Mouse (Mus musculus): Measurements from ENCODE around the gene Sipa1l3. TPM values are rescaled to one million over a fixed set of nuclear protein-coding genes. Genes with fewer than 3 reads are reported as not detected.

Sipa1l3 gene
- polyA plus RNA-seq, 1 experiment from 2014 or later, result 17.6 TPM

DNA sequence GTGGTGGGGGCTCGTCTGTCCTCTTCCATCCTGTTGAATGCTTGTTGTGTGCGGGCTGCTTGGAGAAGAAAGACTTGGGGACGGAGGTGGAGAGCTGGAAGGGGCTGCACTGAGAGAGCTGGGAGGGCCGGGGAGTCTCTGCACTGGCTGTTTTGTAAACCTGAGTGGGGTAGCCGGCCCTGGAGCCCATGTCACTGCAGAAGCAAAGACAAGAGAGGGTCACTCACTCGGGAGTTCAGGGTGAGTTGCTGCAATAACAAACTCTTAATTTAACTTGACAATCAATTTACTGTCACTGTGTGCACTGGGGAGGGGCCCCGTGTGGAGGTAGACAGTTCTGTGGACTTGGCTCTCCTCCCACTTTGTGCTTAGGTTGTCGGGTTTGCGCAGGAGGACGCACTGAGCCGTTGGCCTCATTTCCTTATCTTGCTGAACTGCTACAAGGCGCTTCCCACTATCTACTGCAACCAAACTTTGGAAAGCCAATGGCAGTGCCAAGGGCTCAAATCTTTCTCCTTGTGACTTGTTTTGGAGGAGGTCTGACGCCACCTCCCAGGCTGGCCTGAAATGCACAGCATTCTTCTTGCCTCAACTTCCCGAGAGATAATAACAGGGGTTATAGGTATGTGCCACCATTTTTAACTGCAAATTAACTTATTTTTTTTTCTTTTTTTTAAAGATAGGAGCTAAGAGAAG is 179.3 kb downstream of the Sipa1l3 start:
- ATAC-seq (ENCODE audit: low FRiP score, low TSS enrichment), result no peak
- Histone ChIP-seq H3K27ac (replicated peaks; ENCODE audit: low read depth, low read length) (no peak overlapping the region), H3K36me3 (ENCODE audit: control insufficient read depth, insufficient read depth, low read length) (0 out of 2 replicates have a peak, but pooled peaks cover 9% of the 10 kb centered on the region)

DNA sequence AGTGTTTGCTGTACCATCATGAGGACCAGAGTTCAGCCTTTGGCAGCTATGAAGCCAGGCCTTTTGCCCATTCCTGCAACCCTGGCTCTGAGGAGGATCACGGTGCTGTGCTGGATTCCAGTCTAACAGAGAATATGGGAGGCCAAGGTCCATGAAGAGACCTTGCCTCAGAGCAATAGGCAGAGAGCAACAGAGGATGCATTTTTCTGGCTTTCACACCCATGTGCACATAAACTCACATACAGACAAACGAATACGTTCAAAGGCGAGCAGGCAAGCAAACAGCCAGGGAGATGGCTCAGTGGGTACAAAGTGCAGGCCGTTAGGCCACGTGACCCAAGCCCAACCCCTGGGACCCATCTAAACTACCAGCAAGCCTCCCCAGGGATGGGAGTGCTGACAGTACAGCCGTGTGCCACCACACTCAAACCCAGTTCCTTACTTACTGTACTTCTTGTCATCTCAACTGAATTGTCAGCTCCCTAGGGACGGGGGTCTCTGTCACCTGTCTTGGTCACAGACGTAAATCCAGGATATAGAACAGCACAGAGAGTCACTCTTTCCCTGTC is 180.0 kb downstream of the Sipa1l3 start:
- 88% methylated on average over 9 of the region's 9 CpGs for WGBS
- Histone ChIP-seq H3K9me3 (ENCODE audit: control insufficient read depth, low read length) (no peaks in the 10 kb centered on the region), H3K4me2 (ENCODE audit: low read length) (no peak overlapping the region), H3K9ac (replicated peaks; ENCODE audit: low read length) (no peak overlapping the region), H3K4me1 (ENCODE audit: control insufficient read depth, insufficient read depth, low read length) (0 out of 2 replicates have a peak, but pooled peaks cover 3% of the 10 kb centered on the region), H3K36me3 (ENCODE audit: control insufficient read depth, insufficient read depth, low read length) (0 out of 2 replicates have a peak, but pooled peaks cover 9% of the 10 kb centered on the region), H3K27ac (replicated peaks; ENCODE audit: low read depth, low read length) (no peak overlapping the region), H3K27me3 (ENCODE audit: control insufficient read depth, insufficient read depth, low read length) (no peaks in the 10 kb centered on the region), H3K4me3 (replicated peaks; ENCODE audit: low read depth, low read length) (no peak overlapping the region)
- DNase-seq (no peak), ATAC-seq (ENCODE audit: low FRiP score, low TSS enrichment) (no peak)

More for the DNA sequence above, 179.3 kb downstream of the Sipa1l3 start:
- Histone ChIP-seq H3K4me2 (ENCODE audit: low read length) (no peak overlapping the region), H3K9me3 (ENCODE audit: control insufficient read depth, low read length) (no peaks in the 10 kb centered on the region), H3K4me1 (ENCODE audit: control insufficient read depth, insufficient read depth, low read length) (0 out of 2 replicates have a peak, but pooled peaks cover 3% of the 10 kb centered on the region), H3K4me3 (replicated peaks; ENCODE audit: low read depth, low read length) (no peak overlapping the region), H3K27me3 (ENCODE audit: control insufficient read depth, insufficient read depth, low read length) (no peaks in the 10 kb centered on the region), H3K9ac (replicated peaks; ENCODE audit: low read length) (no peak overlapping the region)
- no peak for DNase-seq
- 83% methylated on average over 14 of the region's 14 CpGs for WGBS

DNA sequence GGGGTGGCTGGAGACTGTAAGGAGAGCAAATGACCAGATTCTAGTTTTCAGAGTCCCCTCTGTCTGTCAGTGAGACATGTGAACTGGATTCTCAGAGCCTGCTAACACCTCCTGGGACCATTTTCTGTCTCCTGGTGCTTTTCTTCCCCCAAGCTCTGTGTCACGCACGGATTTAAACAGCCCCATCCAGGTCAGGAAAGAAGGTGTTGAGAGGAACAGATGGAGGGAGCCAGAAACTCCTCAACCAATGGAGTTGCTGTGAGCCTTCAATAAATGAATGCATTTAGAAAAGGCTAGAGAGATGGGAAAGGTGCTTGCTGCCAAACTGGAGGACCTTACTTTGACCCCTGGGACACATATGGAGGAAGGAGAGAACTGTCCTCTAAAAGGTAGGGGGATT is 180.7 kb downstream of the Sipa1l3 start:
- 90% methylated on average over 2 of the region's 2 CpGs for WGBS
- no peak for ATAC-seq (ENCODE audit: low FRiP score, low TSS enrichment)

DNA sequence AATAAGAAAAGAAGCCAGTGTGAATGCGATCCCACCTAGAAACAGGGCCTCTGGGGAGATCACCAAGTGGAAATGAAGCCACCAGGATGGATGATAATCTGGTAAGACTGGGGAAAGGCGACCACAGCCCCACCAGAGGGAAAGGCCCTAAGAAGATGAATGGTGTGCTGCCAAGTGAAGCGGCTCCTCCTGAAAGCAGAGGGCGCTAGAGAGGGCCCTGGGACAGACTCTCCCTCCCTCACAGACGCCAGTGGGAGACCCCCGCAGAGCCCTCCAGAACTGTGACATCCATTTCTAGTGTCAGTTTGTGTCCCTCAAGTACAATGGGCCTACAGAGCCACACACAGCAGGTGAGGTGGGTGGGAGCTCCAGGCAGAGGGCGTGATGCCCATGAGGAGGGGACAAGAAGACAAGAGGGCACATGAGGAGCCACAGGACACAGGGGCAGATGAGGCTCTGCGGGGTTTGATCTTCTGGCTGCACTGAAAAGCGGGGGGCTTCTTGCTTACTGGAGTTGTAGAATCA is 181.6 kb downstream of the Sipa1l3 start:
- ATAC-seq (ENCODE audit: low FRiP score, low TSS enrichment) (no peak), DNase-seq (no peak)
- no peak overlapping the region for H3K9ac ChIP-seq (replicated peaks; ENCODE audit: low read length)
- H3K27ac ChIP-seq (replicated peaks; ENCODE audit: low read depth, low read length), result no peak overlapping the region
- no peaks in the 10 kb centered on the region for H3K9me3 ChIP-seq (ENCODE audit: control insufficient read depth, low read length)
- H3K4me2 ChIP-seq (ENCODE audit: low read length), result no peak overlapping the region
- WGBS, result 71% methylated on average over 9 of the region's 9 CpGs
- no peak overlapping the region for H3K4me3 ChIP-seq (replicated peaks; ENCODE audit: low read depth, low read length)
- H3K36me3 ChIP-seq (ENCODE audit: control insufficient read depth, insufficient read depth, low read length), result peaks cover 14% of the 10 kb centered on the region; the same call in 1 of the 2 replicates
- no peaks in the 10 kb centered on the region for H3K27me3 ChIP-seq (ENCODE audit: control insufficient read depth, insufficient read depth, low read length)
- no peaks in the 10 kb centered on the region for H3K4me1 ChIP-seq (ENCODE audit: control insufficient read depth, insufficient read depth, low read length)

More for the DNA sequence above, 180.7 kb downstream of the Sipa1l3 start:
- Histone ChIP-seq H3K9ac (replicated peaks; ENCODE audit: low read length) (no peak overlapping the region), H3K27me3 (ENCODE audit: control insufficient read depth, insufficient read depth, low read length) (no peaks in the 10 kb centered on the region), H3K36me3 (ENCODE audit: control insufficient read depth, insufficient read depth, low read length) (0 out of 2 replicates have a peak, but pooled peaks cover 9% of the 10 kb centered on the region), H3K9me3 (ENCODE audit: control insufficient read depth, low read length) (no peaks in the 10 kb centered on the region), H3K4me1 (ENCODE audit: control insufficient read depth, insufficient read depth, low read length) (0 out of 2 replicates have a peak, but pooled peaks cover 3% of the 10 kb centered on the region), H3K4me3 (replicated peaks; ENCODE audit: low read depth, low read length) (no peak overlapping the region), H3K27ac (replicated peaks; ENCODE audit: low read depth, low read length) (no peak overlapping the region), H3K4me2 (ENCODE audit: low read length) (no peak overlapping the region)
- DNase-seq, result no peak

DNA sequence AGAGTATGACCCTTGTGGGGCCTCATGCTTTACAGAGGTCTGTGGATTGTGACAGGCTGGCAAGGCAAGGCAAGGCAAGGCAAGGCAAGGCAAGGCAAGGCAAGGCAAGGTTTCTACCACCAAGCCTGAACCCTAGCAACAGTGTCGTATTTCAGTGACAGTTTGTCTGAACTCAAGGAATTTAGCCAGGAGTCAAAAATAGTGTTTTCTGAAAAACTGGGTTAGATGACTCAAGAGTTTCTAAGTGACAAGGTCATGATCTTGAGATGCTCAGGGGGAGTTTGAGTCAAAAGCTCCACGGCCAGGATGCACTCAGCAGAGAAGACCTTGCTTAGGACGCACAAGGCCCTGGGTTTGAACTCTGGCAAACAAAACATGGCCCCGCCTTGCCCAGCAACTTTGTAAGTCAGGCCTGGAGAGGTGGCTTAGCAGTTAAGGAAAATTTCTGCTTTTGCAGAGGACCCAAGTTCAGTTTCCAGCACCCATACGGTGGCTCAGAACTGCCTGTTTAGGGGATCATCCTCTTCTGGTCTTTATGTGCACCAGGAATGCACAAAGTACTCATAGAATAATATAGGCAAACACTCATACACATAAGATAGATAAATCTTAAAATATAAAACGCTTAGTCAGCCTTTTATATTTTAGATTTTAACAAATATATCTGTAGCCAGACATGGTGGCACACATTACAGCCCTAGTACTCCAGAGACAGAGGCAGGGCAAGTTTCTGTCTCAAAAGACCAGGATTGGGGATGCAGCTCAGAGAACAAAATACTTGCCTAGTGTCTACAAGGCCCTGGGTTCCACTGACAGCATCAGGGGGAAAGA is 182.4 kb downstream of the Sipa1l3 start:
- H3K4me3 ChIP-seq (replicated peaks; ENCODE audit: low read depth, low read length), result no peak overlapping the region
- no peaks in the 10 kb centered on the region for H3K27me3 ChIP-seq (ENCODE audit: control insufficient read depth, insufficient read depth, low read length)
- no peak overlapping the region for H3K9ac ChIP-seq (replicated peaks; ENCODE audit: low read length)
- H3K4me1 ChIP-seq (ENCODE audit: control insufficient read depth, insufficient read depth, low read length), result no peaks in the 10 kb centered on the region
- WGBS, result 84% methylated on average over 6 of the region's 6 CpGs
- H3K4me2 ChIP-seq (ENCODE audit: low read length), result no peak overlapping the region
- no peaks in the 10 kb centered on the region for H3K9me3 ChIP-seq (ENCODE audit: control insufficient read depth, low read length)
- H3K36me3 ChIP-seq (ENCODE audit: control insufficient read depth, insufficient read depth, low read length), result peaks cover 21% of the 10 kb centered on the region; the same call in 1 of the 2 replicates
- no peak overlapping the region for H3K27ac ChIP-seq (replicated peaks; ENCODE audit: low read depth, low read length)
- DNase-seq (no peak), ATAC-seq (ENCODE audit: low FRiP score, low TSS enrichment) (no peak)

DNA sequence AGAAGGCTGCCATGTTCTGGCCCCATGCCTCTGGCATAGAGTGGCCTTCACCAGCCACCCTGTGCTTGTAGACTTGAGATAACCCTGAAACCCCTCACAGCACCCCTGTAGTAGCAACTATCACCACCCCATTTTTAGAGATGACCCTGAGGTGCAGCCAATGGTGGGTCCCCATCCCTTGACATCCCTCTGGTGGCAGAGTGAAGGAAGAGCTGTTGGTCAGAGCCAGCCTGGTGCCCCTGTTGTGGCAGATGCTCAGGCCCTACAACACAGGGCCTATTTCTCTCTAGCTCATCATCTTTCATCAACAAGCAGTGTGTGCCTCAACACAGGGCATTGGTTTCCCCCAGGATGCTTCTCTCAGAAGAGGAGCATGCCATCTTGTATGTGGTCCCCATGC is 183.2 kb downstream of the Sipa1l3 start:
- Histone ChIP-seq H3K27me3 (ENCODE audit: control insufficient read depth, insufficient read depth, low read length) (no peaks in the 10 kb centered on the region), H3K36me3 (ENCODE audit: control insufficient read depth, insufficient read depth, low read length) (peaks cover 28% of the 10 kb centered on the region; the same call in 1 of the 2 replicates), H3K9ac (replicated peaks; ENCODE audit: low read length) (no peak overlapping the region), H3K4me2 (ENCODE audit: low read length) (no peak overlapping the region), H3K4me3 (replicated peaks; ENCODE audit: low read depth, low read length) (no peak overlapping the region), H3K27ac (replicated peaks; ENCODE audit: low read depth, low read length) (no peak overlapping the region), H3K4me1 (ENCODE audit: control insufficient read depth, insufficient read depth, low read length) (no peaks in the 10 kb centered on the region), H3K9me3 (ENCODE audit: control insufficient read depth, low read length) (no peaks in the 10 kb centered on the region)
- ATAC-seq (ENCODE audit: low FRiP score, low TSS enrichment) (no peak), DNase-seq (no peak)

DNA sequence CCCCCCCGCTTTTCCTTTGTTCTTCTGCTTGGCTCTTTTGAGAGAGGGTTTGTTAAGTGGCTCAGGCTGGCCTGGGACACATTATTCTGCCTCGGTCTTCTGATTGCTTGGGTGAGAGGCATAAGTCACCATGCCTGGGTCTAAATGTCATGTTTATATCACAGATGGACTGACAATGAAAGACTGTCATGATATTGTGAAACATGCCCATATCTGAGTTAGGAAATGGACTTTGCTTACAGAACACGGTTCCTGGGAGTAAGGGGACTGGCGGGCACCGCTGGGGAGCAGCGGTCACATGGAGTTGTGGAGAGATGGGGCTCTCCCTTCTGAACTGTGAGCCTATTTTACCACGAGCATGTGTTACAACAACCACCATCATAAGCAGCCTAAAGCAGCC is 184.3 kb downstream of the Sipa1l3 start:
- Histone ChIP-seq H3K4me2 (ENCODE audit: low read length) (no peak overlapping the region), H3K36me3 (ENCODE audit: control insufficient read depth, insufficient read depth, low read length) (peaks cover 38% of the 10 kb centered on the region), H3K9ac (replicated peaks; ENCODE audit: low read length) (no peak overlapping the region), H3K4me1 (ENCODE audit: control insufficient read depth, insufficient read depth, low read length) (no peaks in the 10 kb centered on the region), H3K9me3 (ENCODE audit: control insufficient read depth, low read length) (no peaks in the 10 kb centered on the region), H3K27me3 (ENCODE audit: control insufficient read depth, insufficient read depth, low read length) (no peaks in the 10 kb centered on the region), H3K27ac (replicated peaks; ENCODE audit: low read depth, low read length) (0 out of 2 replicates have a peak overlapping the region, but pooled peaks have one; percentile 26), H3K4me3 (replicated peaks; ENCODE audit: low read depth, low read length) (no peak overlapping the region)
- WGBS, result 56% methylated on average over 6 of the region's 7 CpGs
- ATAC-seq (ENCODE audit: low FRiP score, low TSS enrichment), result no peak
- DNase-seq, result no peak

DNA sequence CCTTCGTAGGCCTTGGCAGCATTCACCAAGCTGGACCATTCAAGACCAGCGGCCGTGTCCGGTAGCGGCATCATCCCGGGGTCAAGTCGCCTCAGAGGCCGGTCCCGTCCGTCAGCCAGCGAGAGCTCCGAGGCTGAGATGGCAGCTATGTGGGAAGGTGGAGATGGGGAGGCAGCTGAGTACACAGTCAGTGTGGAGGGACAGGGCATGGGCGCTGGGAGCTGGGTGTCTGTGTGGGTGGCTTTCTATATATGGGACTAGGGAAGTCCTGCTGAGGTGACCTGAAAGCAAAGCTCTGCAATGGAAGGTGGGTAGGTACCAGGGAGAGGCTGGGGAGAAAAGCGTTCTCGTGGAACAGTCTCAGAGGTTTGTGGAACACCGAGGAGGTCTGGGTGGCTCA is 189.5 kb downstream of the Sipa1l3 start:
- Histone ChIP-seq H3K9ac (replicated peaks; ENCODE audit: low read length) (no peak overlapping the region), H3K27me3 (ENCODE audit: control insufficient read depth, insufficient read depth, low read length) (no peaks in the 10 kb centered on the region), H3K4me3 (replicated peaks; ENCODE audit: low read depth, low read length) (no peak overlapping the region), H3K36me3 (ENCODE audit: control insufficient read depth, insufficient read depth, low read length) (peaks cover 48% of the 10 kb centered on the region), H3K4me2 (ENCODE audit: low read length) (no peak overlapping the region), H3K27ac (replicated peaks; ENCODE audit: low read depth, low read length) (no peak overlapping the region), H3K9me3 (ENCODE audit: control insufficient read depth, low read length) (no peaks in the 10 kb centered on the region), H3K4me1 (ENCODE audit: control insufficient read depth, insufficient read depth, low read length) (no peaks in the 10 kb centered on the region)
- 90% methylated on average over 16 of the region's 16 CpGs for WGBS
- DNase-seq (no peak), ATAC-seq (ENCODE audit: low FRiP score, low TSS enrichment) (no peak)

All from midbrain, embryonic 14.5 days (tissue).